Mouse (Mus musculus): ENCODE results near the gene Vldlr. TPM values are rescaled to one million over a fixed set of nuclear protein-coding genes. Genes with fewer than 3 reads are reported as not detected.

The Vldlr gene
- total and polyA plus RNA-seq, 3 experiments: not detected

DNA sequence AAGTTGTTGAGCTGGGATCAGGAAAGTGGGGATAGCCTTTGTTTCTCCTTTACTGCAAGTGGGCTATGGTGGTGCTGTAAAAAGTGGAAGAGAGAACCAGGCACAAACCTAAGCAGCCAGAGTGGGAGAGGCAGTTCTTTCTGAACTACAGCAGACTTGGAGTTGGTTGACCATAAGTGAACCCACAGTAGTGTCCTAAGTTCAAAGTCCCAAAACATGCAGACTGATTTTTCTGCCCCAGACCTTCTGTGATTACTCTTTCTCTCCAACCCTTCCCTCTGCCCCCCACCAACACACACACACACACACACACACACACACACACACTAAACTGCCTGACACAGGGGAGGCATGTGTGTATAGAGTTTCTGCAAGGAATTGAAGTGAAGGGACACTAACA, 3.3 kb downstream of the Vldlr start:
- Histone ChIP-seq H3K9me3 (replicated peaks; ENCODE audit: insufficient read depth, low read length) (no peaks in the 10 kb centered on the region), H3K4me1 (ENCODE audit: control insufficient read depth in 1 of 2, insufficient read depth in 2 of 2, low read length in 2 of 2) (no peaks in the 10 kb centered on the region), H3K27me3 (ENCODE audit: control insufficient read depth in 1 of 2, insufficient read depth in 2 of 2, low read length in 2 of 2) (no peaks in the 10 kb centered on the region), H3K79me2 (ENCODE audit: control insufficient read depth, insufficient read depth, low read length, poor library complexity) (no peaks in the 10 kb centered on the region), H3K36me3 (ENCODE audit: control insufficient read depth in 1 of 2, insufficient read depth in 2 of 2, low read length in 2 of 2) (no peaks in the 10 kb centered on the region), H3K9ac (ENCODE audit: control insufficient read depth, low read depth, low read length, poor library complexity, severe bottlenecking) (no peak overlapping the region), H3K4me3 (ENCODE audit: control insufficient read depth in 1 of 2, insufficient read depth in 1 of 2, low read depth in 2 of 2, low read length in 2 of 2) (no peak overlapping the region), H3K27ac (ENCODE audit: control insufficient read depth, low read depth, low read length) (no peak overlapping the region)
- no peak for DNase-seq (ENCODE audit: low read depth, low spot score)
- no peak for TF ChIP-seq SMC3 (IDR thresholded peaks at IDR 0.05; ENCODE audit: low read depth, low read length)
- TF ChIP-seq MEF2A (IDR thresholded peaks at IDR 0.05; ENCODE audit: extremely low read depth, insufficient replicate concordance, low read depth, low read length, poor library complexity, severe bottlenecking): no peak
- TF ChIP-seq GATA1 (IDR thresholded peaks at IDR 0.05; ENCODE audit: low read depth, low read length): no peak
- TF ChIP-seq EP300 (IDR thresholded peaks at IDR 0.05; ENCODE audit: low read depth in 1 of 2, low read length in 2 of 2): no peak
- TF ChIP-seq CHD1 (IDR thresholded peaks at IDR 0.05; ENCODE audit: low read depth, low read length): no peak
- no peak for TF ChIP-seq ELF1 (IDR thresholded peaks at IDR 0.05; ENCODE audit: low read depth, low read length)
- no peak for TF ChIP-seq RAD21 (IDR thresholded peaks at IDR 0.05; ENCODE audit: low read depth, low read length)

DNA sequence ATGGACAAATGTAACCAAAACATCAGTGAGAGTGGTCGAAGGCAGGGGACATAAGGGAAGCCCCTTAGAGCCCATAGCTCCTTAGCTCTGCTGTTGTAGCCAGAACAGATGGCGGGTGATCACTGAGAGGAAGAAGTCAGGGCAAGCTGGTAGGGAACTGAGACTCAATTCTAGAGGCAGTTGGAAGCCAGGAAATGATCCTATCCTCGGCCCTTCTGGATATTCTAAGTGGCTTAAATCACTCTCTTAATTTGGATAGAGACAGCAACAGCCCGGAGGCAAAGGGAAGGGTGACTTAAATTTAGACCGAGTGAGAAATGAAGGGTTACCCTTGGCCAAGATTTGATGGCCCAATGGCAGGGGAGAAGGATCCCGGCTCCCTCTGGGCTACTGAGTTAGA, 6.8 kb downstream of the Vldlr start:
- Histone ChIP-seq H3K36me3 (ENCODE audit: control insufficient read depth in 1 of 2, insufficient read depth in 2 of 2, low read length in 2 of 2) (no peaks in the 10 kb centered on the region), H3K9me3 (replicated peaks; ENCODE audit: insufficient read depth, low read length) (no peaks in the 10 kb centered on the region), H3K4me3 (ENCODE audit: control insufficient read depth in 1 of 2, insufficient read depth in 1 of 2, low read depth in 2 of 2, low read length in 2 of 2) (no peak overlapping the region)

DNA sequence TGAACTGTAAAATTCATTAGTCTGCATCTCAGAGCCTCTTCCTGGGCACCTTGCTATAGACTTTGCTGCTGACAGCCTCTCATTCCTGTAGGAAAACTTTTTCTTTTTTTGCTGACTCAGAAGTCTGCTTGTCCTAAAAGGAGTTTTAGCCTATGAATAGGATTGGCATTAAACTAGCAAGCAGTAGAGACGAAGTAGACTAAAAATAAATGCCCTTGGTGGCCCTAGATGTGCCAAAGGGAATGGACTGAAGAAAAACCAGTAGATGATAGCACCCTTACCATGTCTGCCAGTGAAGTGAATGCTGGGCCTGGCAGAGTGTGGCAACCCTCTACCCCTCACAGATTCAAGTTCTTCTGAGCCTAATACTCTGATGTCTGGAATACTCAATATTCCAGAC, 8.1 kb downstream of the Vldlr start:
- TF ChIP-seq MYC (IDR thresholded peaks at IDR 0.05; ENCODE audit: low read depth, low read length) (no peak), ZKSCAN1 (IDR thresholded peaks at IDR 0.05; ENCODE audit: low read depth, low read length) (no peak), POLR2A (IDR thresholded peaks at IDR 0.05; ENCODE audit: control insufficient read depth in 1 of 2, insufficient read depth in 1 of 2, low read depth in 1 of 2, low read length in 2 of 2, poor library complexity in 1 of 2) (no peak), CHD2 (IDR thresholded peaks at IDR 0.05; ENCODE audit: low read length) (no peak), MEF2A (IDR thresholded peaks at IDR 0.05; ENCODE audit: extremely low read depth, insufficient replicate concordance, low read depth, low read length, poor library complexity, severe bottlenecking) (no peak), ZNF384 (IDR thresholded peaks at IDR 0.05; ENCODE audit: low read depth, low read length) (no peak)
- H3K4me1 ChIP-seq (ENCODE audit: control insufficient read depth in 1 of 2, insufficient read depth in 2 of 2, low read length in 2 of 2): no peaks in the 10 kb centered on the region
- no peak overlapping the region for H3K4me3 ChIP-seq (ENCODE audit: control insufficient read depth in 1 of 2, insufficient read depth in 1 of 2, low read depth in 2 of 2, low read length in 2 of 2)
- H3K27ac ChIP-seq (ENCODE audit: control insufficient read depth, low read depth, low read length): no peak overlapping the region
- H3K36me3 ChIP-seq (ENCODE audit: control insufficient read depth in 1 of 2, insufficient read depth in 2 of 2, low read length in 2 of 2): no peaks in the 10 kb centered on the region
- H3K9ac ChIP-seq (ENCODE audit: control insufficient read depth, low read depth, low read length, poor library complexity, severe bottlenecking): no peak overlapping the region
- H3K79me2 ChIP-seq (ENCODE audit: control insufficient read depth, insufficient read depth, low read length, poor library complexity): no peaks in the 10 kb centered on the region
- DNase-seq (ENCODE audit: low read depth, low spot score): no peak
- H3K9me3 ChIP-seq (replicated peaks; ENCODE audit: insufficient read depth, low read length): no peaks in the 10 kb centered on the region
- no peaks in the 10 kb centered on the region for H3K27me3 ChIP-seq (ENCODE audit: control insufficient read depth in 1 of 2, insufficient read depth in 2 of 2, low read length in 2 of 2)

More for the DNA sequence above, 6.8 kb downstream of the Vldlr start:
- Histone ChIP-seq H3K4me1 (ENCODE audit: control insufficient read depth in 1 of 2, insufficient read depth in 2 of 2, low read length in 2 of 2) (no peaks in the 10 kb centered on the region), H3K9ac (ENCODE audit: control insufficient read depth, low read depth, low read length, poor library complexity, severe bottlenecking) (no peak overlapping the region), H3K27me3 (ENCODE audit: control insufficient read depth in 1 of 2, insufficient read depth in 2 of 2, low read length in 2 of 2) (no peaks in the 10 kb centered on the region), H3K79me2 (ENCODE audit: control insufficient read depth, insufficient read depth, low read length, poor library complexity) (no peaks in the 10 kb centered on the region), H3K27ac (ENCODE audit: control insufficient read depth, low read depth, low read length) (no peak overlapping the region)
- DNase-seq (ENCODE audit: low read depth, low spot score): no peak
- TF ChIP-seq SMC3 (IDR thresholded peaks at IDR 0.05; ENCODE audit: low read depth, low read length) (no peak), ZKSCAN1 (IDR thresholded peaks at IDR 0.05; ENCODE audit: low read depth, low read length) (no peak), CTCF (IDR thresholded peaks at IDR 0.05 in 2 of 3, conservative IDR thresholded peaks at IDR 0.05 in 1 of 3; ENCODE audit: control insufficient read depth in 1 of 3, insufficient read depth in 1 of 3, low read depth in 2 of 3, low read length in 3 of 3, poor library complexity in 1 of 3, severe bottlenecking in 1 of 3) (no peak), TBP (IDR thresholded peaks at IDR 0.05; ENCODE audit: low read depth, low read length) (no peak), KAT2A (conservative IDR thresholded peaks at IDR 0.05; ENCODE audit: low read depth, low read length) (no peak), UBTF (IDR thresholded peaks at IDR 0.05; ENCODE audit: borderline replicate concordance, insufficient read depth, low read depth, low read length) (no peak), E2F4 (IDR thresholded peaks at IDR 0.05; ENCODE audit: borderline replicate concordance, low read depth, low read length) (no peak), NRF1 (IDR thresholded peaks at IDR 0.05; ENCODE audit: insufficient read depth, low read depth, low read length, poor library complexity, severe bottlenecking) (no peak), RAD21 (IDR thresholded peaks at IDR 0.05; ENCODE audit: low read depth, low read length) (no peak), MYB (IDR thresholded peaks at IDR 0.05; ENCODE audit: low read depth, low read length) (no peak), MAFK (IDR thresholded peaks at IDR 0.05; ENCODE audit: borderline replicate concordance, low read depth, low read length) (no peak), POLR2AphosphoS5 (IDR thresholded peaks at IDR 0.05; ENCODE audit: borderline replicate concordance, low read depth, low read length) (no peak), MYC (IDR thresholded peaks at IDR 0.05; ENCODE audit: low read depth, low read length) (no peak), CHD1 (IDR thresholded peaks at IDR 0.05; ENCODE audit: low read depth, low read length) (no peak), MXI1 (IDR thresholded peaks at IDR 0.05; ENCODE audit: low read depth, low read length) (no peak), POLR2A (IDR thresholded peaks at IDR 0.05; ENCODE audit: control insufficient read depth in 1 of 2, insufficient read depth in 1 of 2, low read depth in 1 of 2, low read length in 2 of 2, poor library complexity in 1 of 2) (no peak), ZMIZ1 (IDR thresholded peaks at IDR 0.05; ENCODE audit: low read depth, low read length) (no peak), GATA1 (IDR thresholded peaks at IDR 0.05; ENCODE audit: low read depth, low read length) (no peak), MAX (IDR thresholded peaks at IDR 0.05; ENCODE audit: low read length) (no peak)
